Mouse (Mus musculus) telencephalon, adult 2 months (tissue): ENCODE measurements around the gene S100a4.

Experiments
- DNase-seq: peaks from one replicate; pipeline ENCODE4 v3.0.0-alpha.2; 2011; ENCODE audit warnings: low read depth, low spot score

The S100a4 gene

DNA sequence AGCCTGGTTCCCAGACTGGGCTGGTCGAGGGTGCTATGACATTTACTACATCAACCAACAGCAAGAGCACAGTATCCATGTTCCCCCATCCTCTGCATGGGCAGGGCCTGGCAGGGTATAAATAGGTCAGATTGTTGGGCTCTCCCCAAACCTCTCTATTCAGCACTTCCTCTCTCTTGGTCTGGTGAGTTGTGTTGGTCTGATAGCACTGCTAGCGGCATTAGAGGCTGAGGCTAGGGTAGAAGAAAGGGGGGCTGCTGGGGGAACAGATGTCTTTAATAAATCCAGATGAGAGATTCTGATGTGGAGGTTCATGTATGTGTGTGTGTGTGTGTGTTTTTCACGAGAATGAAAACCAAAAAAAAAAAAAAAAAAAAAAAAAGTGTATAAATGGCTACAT, at the start of gene S100a4:
S100a4 (plus strand) TSS at position 149 of the 400 bp plus-strand sequence.
- no peak for DNase-seq

- DNase-seq = peak; percentile 28
Observed at GRCm38 (mm10) chr3:90555954-90556353, 47.6 kb upstream of the S100a4 start.

DNA sequence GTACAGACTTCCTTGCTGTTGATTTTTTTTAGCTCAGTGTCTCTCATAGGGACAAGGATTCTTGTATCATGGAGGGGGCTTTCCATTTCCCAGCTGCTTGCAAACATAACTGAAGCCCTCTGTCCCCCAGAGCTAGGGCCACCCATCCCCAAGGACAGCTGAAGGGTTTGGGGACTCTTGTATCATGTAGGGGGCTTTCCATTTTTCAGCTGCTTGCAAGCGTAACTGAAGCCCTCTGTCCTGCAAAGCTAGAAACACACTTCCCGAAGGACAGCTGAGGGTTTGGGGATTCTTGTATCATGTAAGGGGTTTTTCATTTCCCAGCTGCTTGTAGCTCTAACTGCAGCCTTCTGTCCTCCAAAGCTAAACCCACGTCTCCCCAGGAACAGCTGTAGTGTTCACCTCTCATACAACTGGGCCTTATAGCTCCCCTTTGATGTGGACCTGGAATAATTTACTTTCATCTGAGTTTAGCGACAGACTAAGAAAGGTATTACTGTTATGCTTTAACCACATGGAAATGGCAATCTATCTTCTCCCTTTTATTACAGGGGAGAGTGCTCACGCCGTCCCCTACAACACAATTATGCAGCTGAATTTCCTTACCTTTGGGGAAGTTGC, 43.5 kb upstream of the S100a4 start, which contains the start of gene S100a3:
S100a3 (plus strand) TSS at position 571 of the 621 bp plus-strand sequence.
- DNase-seq = no peak

GRCm38 (mm10) chr3:90574691-90575090, 28.9 kb upstream of the S100a4 start:
- DNase-seq = no peak

GRCm38 (mm10) chr3:90575320-90575719, 28.3 kb upstream of the S100a4 start:
- DNase-seq = no peak

- DNase-seq = no peak
Observed at GRCm38 (mm10) chr3:90576351-90577001, 27.1 kb upstream of the S100a4 start.

GRCm38 (mm10) chr3:90579433-90579832, 24.1 kb upstream of the S100a4 start:
- DNase-seq = no peak

DNA sequence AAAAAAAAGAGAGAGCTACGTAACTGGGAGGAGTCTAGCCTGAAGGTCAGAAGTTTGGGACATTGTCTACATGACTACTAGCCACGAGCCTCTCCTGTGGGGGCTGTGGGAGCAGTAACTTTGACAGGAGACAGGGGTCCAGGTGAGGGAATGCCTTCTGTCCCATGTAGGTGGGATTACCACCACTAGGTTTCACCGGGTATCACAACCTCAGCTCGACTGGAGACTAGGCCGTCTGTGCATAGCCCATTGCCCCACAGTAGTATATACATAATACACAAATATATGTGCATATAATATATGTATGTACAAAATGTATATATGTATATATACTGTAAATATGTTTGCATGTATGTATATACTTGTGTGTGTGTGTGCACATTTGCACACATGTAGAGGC, 22.4 kb upstream of the S100a4 start:
- DNase-seq = no peak

- no peak for DNase-seq
Observed at GRCm38 (mm10) chr3:90582156-90582555, 21.4 kb upstream of the S100a4 start.

- no peak for DNase-seq
Observed at GRCm38 (mm10) chr3:90582556-90582955, 21.0 kb upstream of the S100a4 start.

DNA sequence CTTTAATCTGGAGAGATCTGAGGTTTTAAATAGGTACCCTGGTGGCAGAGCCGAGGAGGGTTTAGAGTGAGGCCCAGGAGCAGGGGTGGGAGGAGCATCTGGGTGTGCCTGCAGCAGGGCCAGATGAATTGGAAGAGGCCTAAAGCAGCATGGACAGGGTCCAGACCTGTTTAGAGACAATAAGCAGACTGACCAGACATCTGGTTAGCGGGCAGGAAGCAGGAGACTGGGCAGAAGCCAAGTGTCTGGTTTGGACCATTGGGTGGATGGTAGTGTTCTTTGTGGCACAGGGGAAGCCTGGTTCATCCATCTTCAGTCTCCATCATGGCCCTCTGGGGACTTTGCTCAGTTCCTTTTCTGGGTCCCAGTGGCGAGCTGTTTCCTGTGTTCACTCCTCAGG, 19.7 kb upstream of the S100a4 start:
- no peak for DNase-seq

DNA sequence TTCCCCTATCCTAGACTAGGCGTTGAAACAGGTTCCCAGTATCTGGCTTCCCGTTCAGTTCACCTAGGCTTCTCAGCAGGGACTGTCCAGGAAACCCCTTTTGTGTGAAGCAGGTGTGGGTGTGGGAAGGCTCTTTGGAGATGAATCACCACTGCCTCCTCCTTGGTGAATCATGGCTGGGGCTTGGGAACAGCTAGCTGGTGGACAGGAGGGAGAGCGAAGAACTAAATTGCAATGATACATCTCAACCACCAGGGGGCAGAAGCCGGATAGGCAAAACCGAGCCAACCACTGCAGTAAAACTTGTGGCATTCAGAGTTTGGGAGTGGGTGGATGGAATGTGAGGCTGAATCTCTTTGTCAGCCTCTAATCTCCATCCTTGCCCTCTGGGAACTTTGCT, 18.0 kb upstream of the S100a4 start:
- peak; percentile 82 for DNase-seq

- DNase-seq = no peak
Observed at GRCm38 (mm10) chr3:90586016-90586643, 17.4 kb upstream of the S100a4 start.

DNA sequence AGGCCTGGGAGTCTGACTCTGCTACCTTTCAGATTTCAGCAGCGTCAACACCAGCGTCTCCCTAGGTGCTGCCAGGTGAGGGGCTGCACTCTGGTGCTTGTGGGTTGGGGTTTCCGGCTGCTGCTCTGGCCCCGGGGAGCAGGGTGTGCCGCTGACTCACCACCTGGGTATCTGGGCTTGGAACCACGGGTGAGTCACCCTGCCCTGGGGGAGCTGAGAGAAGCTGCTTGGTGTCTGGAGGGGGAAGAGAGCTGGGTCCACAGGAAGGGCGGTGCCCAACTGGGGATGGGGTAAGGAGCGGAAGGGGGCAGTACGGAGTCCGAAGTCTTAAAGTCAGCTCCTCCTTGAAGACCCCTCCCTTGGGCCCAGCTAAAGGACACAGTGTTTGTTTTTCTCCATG, 16.7 kb upstream of the S100a4 start:
- DNase-seq = no peak

- DNase-seq = peak; percentile 87
Observed at GRCm38 (mm10) chr3:90587361-90588101, 16.0 kb upstream of the S100a4 start.

- no peak for DNase-seq
Observed at GRCm38 (mm10) chr3:90589390-90589789, 14.2 kb upstream of the S100a4 start.

GRCm38 (mm10) chr3:90589947-90590346, 13.6 kb upstream of the S100a4 start, which contains the start of gene S100a2:
Gene S100a2 (plus strand): TSS chr3:90590247.
- no peak for DNase-seq

DNA sequence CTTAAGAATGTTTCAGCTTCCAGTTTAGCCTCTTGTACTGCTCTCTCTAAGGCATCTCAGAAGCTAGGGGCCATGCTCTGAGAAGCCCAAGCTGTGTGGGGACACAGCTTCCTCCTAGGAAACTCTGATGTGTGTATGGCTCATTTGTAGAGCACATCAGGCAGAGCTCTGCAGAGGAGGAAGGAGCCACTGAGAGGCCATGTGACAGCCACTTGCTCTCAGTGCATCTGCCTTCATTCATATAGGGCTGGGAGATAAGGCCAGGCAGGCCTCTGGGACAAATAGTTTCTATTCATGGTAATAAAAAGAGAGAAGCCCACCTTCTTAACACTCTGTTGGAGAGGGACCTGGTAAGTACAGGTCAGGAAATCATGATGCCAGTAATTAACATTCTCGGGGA, 9.1 kb upstream of the S100a4 start:
- no peak for DNase-seq

GRCm38 (mm10) chr3:90595556-90595955, 8.0 kb upstream of the S100a4 start:
- no peak for DNase-seq

DNA sequence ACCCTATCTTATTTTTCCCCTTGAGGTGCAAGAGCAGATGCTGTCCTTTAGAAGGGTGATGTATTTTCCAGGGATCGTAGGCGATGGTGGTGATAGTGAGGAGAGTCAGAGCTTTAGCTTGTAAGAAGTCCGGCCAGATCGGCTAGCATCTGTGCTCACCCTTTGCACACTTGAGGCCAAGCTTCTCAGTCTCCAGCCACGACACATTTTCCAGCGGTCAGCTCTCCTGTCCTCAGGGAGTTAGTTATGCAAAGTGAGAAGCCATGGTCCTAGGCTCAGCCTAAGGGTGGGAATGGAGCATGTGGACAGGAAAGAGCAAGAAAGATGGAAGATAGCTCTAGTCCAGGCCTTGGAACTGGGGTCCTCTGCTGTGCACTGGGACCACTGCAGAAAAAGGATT, 6.8 kb upstream of the S100a4 start:
- DNase-seq = no peak

- DNase-seq = no peak
Observed at GRCm38 (mm10) chr3:90597736-90598135, 5.8 kb upstream of the S100a4 start.

GRCm38 (mm10) chr3:90598212-90598611, 5.4 kb upstream of the S100a4 start:
- no peak for DNase-seq
